Mouse (Mus musculus): ENCODE measurements around the gene Crybg1.

GRCm38 (mm10) chr10:43927736-43928135 is 220.9 kb downstream of the Crybg1 start:
- TF ChIP-seq HCFC1 (IDR thresholded peaks at IDR 0.05; ENCODE audit: borderline replicate concordance, insufficient read depth, low read length) (no peak), MAFK (IDR thresholded peaks at IDR 0.05; ENCODE audit: insufficient read depth, low read depth, low read length) (no peak), ZNF384 (IDR thresholded peaks at IDR 0.05; ENCODE audit: low read depth, low read length) (no peak)
